Mouse (Mus musculus): Measurements from ENCODE around the gene Pnp. TPM values are rescaled to one million over a fixed set of nuclear protein-coding genes. Genes with fewer than 3 reads are reported as not detected.

Pnp gene
- total and polyA plus RNA-seq, 3 experiments, result 80.0 to 118 (median 99.3) TPM

DNA sequence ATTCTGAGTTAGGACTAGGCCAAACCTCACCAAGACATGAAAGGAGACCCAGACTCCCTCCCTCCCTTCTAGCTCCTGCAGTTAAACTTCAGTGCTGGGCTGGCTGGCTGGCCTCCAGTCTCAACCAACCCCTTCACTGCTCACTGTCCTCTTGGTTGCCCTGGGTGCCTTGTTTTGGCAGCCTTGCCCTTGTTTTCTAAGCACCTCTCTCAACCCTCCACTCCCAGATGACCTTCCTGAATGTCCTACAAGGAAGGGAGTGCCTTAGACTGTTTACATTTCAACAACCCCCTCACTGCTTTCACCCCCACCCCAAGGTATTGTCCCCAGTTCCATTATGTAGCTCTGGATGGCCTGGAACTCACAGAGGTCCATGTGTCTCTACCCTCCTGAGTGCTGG lies 48.7 kb downstream of the Pnp start:
- Histone ChIP-seq H3K4me1 (ENCODE audit: control insufficient read depth in 1 of 2, insufficient read depth in 2 of 2) (peaks cover 0 to 30% of the 10 kb centered on the region in 2 experiments; a peak in 2 of 4 replicates), H3K9ac (ENCODE audit: insufficient read depth, low read depth) (no peak overlapping the region), H3K27ac (ENCODE audit: insufficient read depth, low read depth) (no peak overlapping the region), H3K79me2 (replicated peaks; ENCODE audit: control insufficient read depth, extremely low read depth, insufficient read depth, poor library complexity, severe bottlenecking) (no peaks in the 10 kb centered on the region), H3K4me2 (ENCODE audit: insufficient read depth, low read depth, poor library complexity, severe bottlenecking) (no peak overlapping the region), H3K4me3 (replicated peaks in 1 of 3; ENCODE audit: low read depth in 2 of 3, low read length in 2 of 3, poor library complexity in 1 of 3) (no peak overlapping the region), H3K9me3 (replicated peaks; ENCODE audit: low read length) (peaks cover 5% of the 10 kb centered on the region), H3K27me3 (replicated peaks) (no peaks in the 10 kb centered on the region), H3K36me3 (replicated peaks in 1 of 2; ENCODE audit: control insufficient read depth in 1 of 2, insufficient read depth in 1 of 2, low read length in 1 of 2) (no peaks in the 10 kb centered on the region)
- no peak for DNase-seq (ENCODE audit: extremely low read depth)
- TF ChIP-seq POLR2A (IDR thresholded peaks at IDR 0.05; ENCODE audit: low read depth, low read length), result no peak
- no peak for TF ChIP-seq MAFK (IDR thresholded peaks at IDR 0.05; ENCODE audit: insufficient replicate concordance, low read length)
- TF ChIP-seq TCF12 (IDR thresholded peaks at IDR 0.05; ENCODE audit: low read depth, low read length), result no peak
- dilution Hi-C loops (cut with MboI; ENCODE audit: extremely low pct_ligation_motif_present, extremely low pct_unique_long_range_greater_than_20kb, low sequenced_read_pairs) (no loop called here), in situ Hi-C loops (cut with MboI; ENCODE audit: low pct_ligation_motif_present, low pct_unique_long_range_greater_than_20kb, low sequenced_read_pairs) (no loop called here)

DNA sequence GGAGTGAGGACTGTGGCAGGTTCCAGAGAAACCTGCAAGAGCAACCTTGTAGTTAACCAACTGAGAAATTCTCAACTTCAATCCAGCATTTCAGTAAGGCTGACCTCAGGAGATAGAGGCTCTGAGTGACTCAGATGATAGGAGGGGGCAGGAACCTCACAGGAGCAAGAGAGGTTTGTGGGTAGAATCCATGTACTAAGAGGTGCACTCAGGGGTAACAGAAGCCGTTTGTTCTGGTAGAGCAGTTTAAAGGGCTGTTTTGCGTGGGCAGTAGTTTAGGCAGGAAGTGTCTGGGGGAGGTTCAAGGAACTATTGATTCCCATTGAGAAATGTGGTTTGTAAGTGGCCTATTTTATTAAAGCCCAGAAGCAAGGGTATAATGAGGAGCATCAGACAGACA lies 50.3 kb downstream of the Pnp start:
- no peak overlapping the region for H3K27ac ChIP-seq (ENCODE audit: insufficient read depth, low read depth)
- H3K9ac ChIP-seq (ENCODE audit: insufficient read depth, low read depth), result no peak overlapping the region
- in situ Hi-C loops (cut with MboI; ENCODE audit: low pct_ligation_motif_present, low pct_unique_long_range_greater_than_20kb, low sequenced_read_pairs), result no loop called here
- no peak overlapping the region for H3K4me2 ChIP-seq (ENCODE audit: insufficient read depth, low read depth, poor library complexity, severe bottlenecking)
- no peak overlapping the region for H3K4me3 ChIP-seq (replicated peaks in 1 of 3; ENCODE audit: low read depth in 2 of 3, low read length in 2 of 3, poor library complexity in 1 of 3)
- no peaks in the 10 kb centered on the region for H3K27me3 ChIP-seq (replicated peaks)
- H3K4me1 ChIP-seq (ENCODE audit: control insufficient read depth in 1 of 2, insufficient read depth in 2 of 2), result peaks cover 0 to 26% of the 10 kb centered on the region in 2 experiments; a peak in 2 of 4 replicates
- no peaks in the 10 kb centered on the region for H3K36me3 ChIP-seq (replicated peaks in 1 of 2; ENCODE audit: control insufficient read depth in 1 of 2, insufficient read depth in 1 of 2, low read length in 1 of 2)
- TF ChIP-seq IRF4 (IDR thresholded peaks at IDR 0.05; ENCODE audit: low read depth, low read length) (no peak), MYC (IDR thresholded peaks at IDR 0.05; ENCODE audit: low read depth, low read length) (no peak), BHLHE40 (IDR thresholded peaks at IDR 0.05; ENCODE audit: low read depth, low read length) (no peak), ZKSCAN1 (IDR thresholded peaks at IDR 0.05; ENCODE audit: borderline replicate concordance, low read depth, low read length) (no peak), MXI1 (IDR thresholded peaks at IDR 0.05; ENCODE audit: low read depth, low read length) (no peak), USF2 (conservative IDR thresholded peaks at IDR 0.05; ENCODE audit: low read depth, low read length) (no peak), PAX5 (IDR thresholded peaks at IDR 0.05; ENCODE audit: low read length) (no peak)
- peaks cover 5% of the 10 kb centered on the region for H3K9me3 ChIP-seq (replicated peaks; ENCODE audit: low read length)
- peak; percentile 34 for DNase-seq (ENCODE audit: extremely low read depth)
- no peaks in the 10 kb centered on the region for H3K79me2 ChIP-seq (replicated peaks; ENCODE audit: control insufficient read depth, extremely low read depth, insufficient read depth, poor library complexity, severe bottlenecking)
- dilution Hi-C loops (cut with MboI; ENCODE audit: extremely low pct_ligation_motif_present, extremely low pct_unique_long_range_greater_than_20kb, low sequenced_read_pairs), result no loop called here

DNA sequence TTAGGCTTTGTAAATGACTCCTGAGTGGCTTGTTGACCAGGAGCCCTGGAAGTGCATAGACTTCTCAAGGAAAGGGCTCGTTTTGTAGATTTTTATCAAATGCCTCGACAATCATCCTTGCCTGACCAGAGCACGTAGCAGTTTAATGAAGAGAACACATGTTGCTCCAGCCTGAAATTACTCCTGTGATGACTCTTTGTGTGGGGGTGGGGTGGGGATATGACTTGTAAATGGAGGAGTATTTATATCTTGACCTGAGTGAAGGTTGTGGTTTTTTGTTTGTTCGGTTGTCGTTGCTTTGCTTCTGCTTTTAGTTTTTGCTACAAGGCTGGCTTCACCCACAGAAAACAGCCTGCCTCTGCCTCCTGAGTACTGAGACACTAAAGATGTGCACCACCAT lies 51.0 kb downstream of the Pnp start:
- Histone ChIP-seq H3K9ac (ENCODE audit: insufficient read depth, low read depth) (no peak overlapping the region), H3K27me3 (replicated peaks) (no peaks in the 10 kb centered on the region), H3K9me3 (replicated peaks; ENCODE audit: low read length) (peaks cover 5% of the 10 kb centered on the region), H3K4me2 (ENCODE audit: insufficient read depth, low read depth, poor library complexity, severe bottlenecking) (no peak overlapping the region), H3K27ac (ENCODE audit: insufficient read depth, low read depth) (no peak overlapping the region), H3K79me2 (replicated peaks; ENCODE audit: control insufficient read depth, extremely low read depth, insufficient read depth, poor library complexity, severe bottlenecking) (no peaks in the 10 kb centered on the region), H3K4me3 (replicated peaks in 1 of 3; ENCODE audit: low read depth in 2 of 3, low read length in 2 of 3, poor library complexity in 1 of 3) (no peak overlapping the region), H3K36me3 (replicated peaks in 1 of 2; ENCODE audit: control insufficient read depth in 1 of 2, insufficient read depth in 1 of 2, low read length in 1 of 2) (no peaks in the 10 kb centered on the region), H3K4me1 (ENCODE audit: control insufficient read depth in 1 of 2, insufficient read depth in 2 of 2) (peaks cover 0 to 19% of the 10 kb centered on the region in 2 experiments; a peak in 2 of 4 replicates)
- in situ Hi-C loops (cut with MboI; ENCODE audit: low pct_ligation_motif_present, low pct_unique_long_range_greater_than_20kb, low sequenced_read_pairs) (no loop called here), dilution Hi-C loops (cut with MboI; ENCODE audit: extremely low pct_ligation_motif_present, extremely low pct_unique_long_range_greater_than_20kb, low sequenced_read_pairs) (no loop called here)
- peak; percentile 35 for DNase-seq (ENCODE audit: extremely low read depth)
- TF ChIP-seq MAZ (IDR thresholded peaks at IDR 0.05; ENCODE audit: low read depth, low read length) (no peak), MEF2A (IDR thresholded peaks at IDR 0.05; ENCODE audit: borderline replicate concordance, low read depth, low read length) (no peak), KAT2A (IDR thresholded peaks at IDR 0.05; ENCODE audit: insufficient replicate concordance, low read length) (no peak), HCFC1 (IDR thresholded peaks at IDR 0.05; ENCODE audit: low read depth, low read length) (no peak), JUN (IDR thresholded peaks at IDR 0.05; ENCODE audit: insufficient read depth, low read depth, low read length) (no peak), RCOR1 (conservative IDR thresholded peaks at IDR 0.05; ENCODE audit: low read depth, low read length) (no peak)
